Mouse (Mus musculus) hindbrain, embryonic 16.5 days (tissue): Measurements from ENCODE around the gene Rhoj. TPM values are rescaled to one million over a fixed set of nuclear protein-coding genes. Genes with fewer than 3 reads are reported as not detected.
"Not testable (repeated sequence)": the region's sequence is repeated elsewhere in the genome, so short reads cannot be mapped to it uniquely, and the experiment has no call there.

Experiments used
- ATAC-seq: fragments of 200-750 bp; cut with Nextera tagmentation; 2 replicates; pipeline ENCODE4 v1.8.0; 2017; ENCODE audit warnings: moderate TSS enrichment, moderate library complexity
- H3K27ac ChIP-seq: fragments of 300-500 bp; sonication (generic); 2 replicates; pipeline ENCODE4 v1.5.1; 2014; ENCODE audit warnings: low read depth, mild to moderate bottlenecking, control low read depth, low read length, moderate library complexity
- H3K27me3 ChIP-seq: fragments of 300-500 bp; sonication (generic); replicated peaks from 2 replicates; pipeline ENCODE4 v1.6.1; 2014; ENCODE audit warnings: low read length; ENCODE audit not compliant: control insufficient read depth, insufficient read depth
- H3K36me3 ChIP-seq: fragments of 300-500 bp; sonication (generic); 2 replicates; pipeline ENCODE4 v1.6.1; 2014; ENCODE audit warnings: mild to moderate bottlenecking, low read length, moderate library complexity, mixed read lengths; ENCODE audit not compliant: control insufficient read depth, insufficient read depth
- H3K4me1 ChIP-seq: fragments of 300-500 bp; sonication (generic); 2 replicates; pipeline ENCODE4 v1.6.1; 2014; ENCODE audit warnings: low read depth, low read length; ENCODE audit not compliant: control insufficient read depth, insufficient read depth
- H3K4me2 ChIP-seq: fragments of 300-500 bp; sonication (generic); 2 replicates; pipeline ENCODE4 v1.6.1; 2014; ENCODE audit warnings: mild to moderate bottlenecking, low read length, control low read depth, moderate library complexity
- H3K4me3 ChIP-seq: fragments of 300-500 bp; sonication (generic); 2 replicates; pipeline ENCODE4 v1.5.1; 2014; ENCODE audit warnings: mild to moderate bottlenecking, low read length, control low read depth, moderate library complexity
- H3K9ac ChIP-seq: fragments of 300-500 bp; sonication (generic); 2 replicates; pipeline ENCODE4 v1.6.1; 2014; ENCODE audit warnings: low read depth, mild to moderate bottlenecking, control low read depth, low read length, moderate library complexity
- H3K9me3 ChIP-seq: fragments of 300-500 bp; sonication (generic); 2 replicates; pipeline ENCODE4 v1.6.1; 2014; ENCODE audit warnings: mild to moderate bottlenecking, low read length, moderate library complexity; ENCODE audit not compliant: control insufficient read depth
- WGBS: fragments of 180-500 bp; shearing (Covaris S2); extraction: QIAGEN DNeasy Blood & Tissue Kit; methylation state at CpG from one replicate; pipeline ENCODE4 v1.1.7; 2014; 5-methylcytosine and 5-hydroxymethylcytosine counted together
- polyA plus RNA-seq: library from polyadenylated mRNA; unstranded; fragments of >200 nt; fragmentation: Nextera tagmentation; extraction: Ambion mirVana; gene quantifications from 2 replicates; pipeline ENCODE4 v1.2.1, GENCODE M21; 2015

Gene Rhoj
- polyA plus RNA-seq, 1 experiment from 2014 or later = 20.8 TPM

DNA sequence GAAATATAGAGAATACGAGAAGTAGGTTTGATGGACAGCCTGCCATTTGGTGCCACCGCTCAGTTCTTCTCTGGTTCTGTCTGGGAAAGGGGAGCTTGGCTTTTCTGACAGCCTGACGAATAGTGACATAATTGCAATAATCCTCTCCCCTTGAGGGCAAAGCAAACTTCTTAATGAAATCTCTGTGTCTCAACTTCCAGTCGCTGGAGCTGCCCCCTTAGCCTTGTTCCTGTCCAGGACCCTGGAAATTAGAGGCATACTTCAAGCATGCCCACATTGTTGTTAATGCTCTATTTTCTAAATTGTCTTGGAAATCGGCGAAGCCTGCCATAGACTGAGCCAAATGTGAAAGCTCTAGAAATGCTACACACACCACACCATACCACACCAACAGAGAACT, 120.6 kb downstream of the Rhoj start:
- Histone ChIP-seq H3K36me3 (no peaks in the 10 kb centered on the region), H3K27ac (no peak overlapping the region), H3K4me1 (no peaks in the 10 kb centered on the region), H3K4me2 (no peak overlapping the region), H3K9ac (no peak overlapping the region), H3K4me3 (no peak overlapping the region), H3K9me3 (no peaks in the 10 kb centered on the region), H3K27me3 (no peaks in the 10 kb centered on the region)
- WGBS = 81% methylated on average over 6 of the region's 6 CpGs
- ATAC-seq = no peak

- Histone ChIP-seq H3K4me2 (no peak overlapping the region), H3K27me3 (no peaks in the 10 kb centered on the region), H3K4me1 (no peaks in the 10 kb centered on the region), H3K27ac (no peak overlapping the region), H3K36me3 (no peaks in the 10 kb centered on the region), H3K9me3 (no peaks in the 10 kb centered on the region), H3K9ac (no peak overlapping the region), H3K4me3 (no peak overlapping the region)
- 88% methylated on average over 1 of the region's 1 CpGs for WGBS
- no peak for ATAC-seq
Observed at GRCm38 (mm10) chr12:75429685-75430396, 121.7 kb downstream of the Rhoj start.

DNA sequence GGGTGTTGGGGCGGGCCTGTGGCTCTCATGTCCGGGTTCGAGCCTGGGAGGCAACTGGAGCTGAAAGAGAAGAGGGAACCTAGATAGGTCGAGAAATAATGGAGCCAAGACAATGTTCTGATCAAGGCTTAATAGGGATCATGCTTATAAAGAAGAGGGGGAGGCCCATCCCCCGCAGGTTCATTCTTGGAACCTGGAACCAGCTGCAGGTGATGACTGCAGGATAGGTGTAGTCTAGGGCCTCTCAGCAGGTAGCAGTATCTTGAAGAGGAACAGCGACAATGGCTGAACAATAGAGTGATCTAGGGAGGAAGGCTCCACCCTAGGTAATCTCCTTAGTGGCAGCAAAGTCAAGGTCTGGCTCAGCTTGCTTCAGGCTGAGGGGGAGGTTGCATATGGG, 124.3 kb downstream of the Rhoj start:
- not testable (repeated sequence) for H3K4me1 ChIP-seq, H3K4me3 ChIP-seq, H3K9me3 ChIP-seq, H3K9ac ChIP-seq, H3K27ac ChIP-seq, H3K27me3 ChIP-seq, H3K36me3 ChIP-seq, H3K4me2 ChIP-seq, ATAC-seq
- WGBS = 87% methylated on average over 6 of the region's 6 CpGs

DNA sequence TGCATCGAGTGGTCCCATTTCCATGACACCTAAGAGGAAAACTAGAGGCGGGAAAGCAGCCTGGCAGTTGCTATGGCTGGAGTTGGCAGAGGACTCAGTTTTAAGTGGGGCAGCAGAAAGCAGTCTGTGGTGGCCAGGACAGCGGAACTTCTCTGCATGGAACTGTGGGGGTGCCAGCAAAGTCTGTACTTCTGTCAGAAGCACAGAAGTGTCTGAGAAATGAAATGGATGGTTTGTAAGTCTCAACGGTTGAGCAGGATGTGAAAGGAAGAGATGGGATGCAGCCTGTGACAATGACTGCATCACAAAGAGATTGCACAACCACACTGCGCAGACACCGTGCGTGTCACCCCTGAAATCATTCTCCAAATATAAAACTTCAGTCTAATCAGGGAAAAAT, 138.1 kb downstream of the Rhoj start:
- H3K27ac ChIP-seq = no peak overlapping the region

GRCm38 (mm10) chr12:75448921-75449320, 140.8 kb downstream of the Rhoj start:
- 80% methylated on average over 5 of the region's 5 CpGs for WGBS
- no peak overlapping the region for H3K9ac ChIP-seq
- ATAC-seq = no peak
- H3K27ac ChIP-seq = no peak overlapping the region
- peaks cover 10% of the 10 kb centered on the region; the same call in 1 of the 2 replicates for H3K36me3 ChIP-seq
- no peaks in the 10 kb centered on the region for H3K9me3 ChIP-seq
- H3K4me1 ChIP-seq = no peaks in the 10 kb centered on the region
- no peak overlapping the region for H3K4me2 ChIP-seq
- no peak overlapping the region for H3K4me3 ChIP-seq
- H3K27me3 ChIP-seq = no peaks in the 10 kb centered on the region

More for the DNA sequence above, 138.1 kb downstream of the Rhoj start:
- no peak overlapping the region for H3K4me3 ChIP-seq
- H3K9me3 ChIP-seq = no peaks in the 10 kb centered on the region
- no peak overlapping the region for H3K9ac ChIP-seq
- ATAC-seq = no peak
- no peaks in the 10 kb centered on the region for H3K36me3 ChIP-seq
- no peaks in the 10 kb centered on the region for H3K4me1 ChIP-seq
- H3K27me3 ChIP-seq = no peaks in the 10 kb centered on the region
- no peak overlapping the region for H3K4me2 ChIP-seq
- 89% methylated on average over 7 of the region's 7 CpGs for WGBS

- peak; percentile 69; the same call in 1 of the 2 replicates for ATAC-seq
Observed at GRCm38 (mm10) chr12:75449475-75449966, 141.4 kb downstream of the Rhoj start.

DNA sequence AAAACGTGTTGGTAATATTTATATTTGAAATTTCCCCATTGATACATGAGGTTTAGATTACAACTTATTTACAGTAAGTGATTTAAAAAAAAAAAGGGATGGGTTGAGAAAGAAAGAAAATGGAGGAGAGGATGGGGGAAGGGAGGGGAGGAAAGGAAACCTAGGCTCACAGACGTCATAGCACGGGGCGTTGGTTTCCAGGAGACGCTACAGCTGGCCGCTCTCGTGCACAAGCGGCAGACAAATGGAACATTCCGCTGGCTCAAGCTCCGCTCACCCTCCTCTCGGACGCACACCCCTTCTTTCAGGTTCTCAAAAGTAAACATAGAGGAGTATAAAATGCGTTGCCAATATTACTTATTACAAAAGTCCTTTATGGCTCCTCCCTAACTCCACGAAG, 141.9 kb downstream of the Rhoj start:
- Histone ChIP-seq H3K27me3 (no peaks in the 10 kb centered on the region), H3K4me1 (no peaks in the 10 kb centered on the region), H3K36me3 (peaks cover 10% of the 10 kb centered on the region; the same call in 1 of the 2 replicates), H3K4me3 (no peak overlapping the region), H3K27ac (no peak overlapping the region), H3K9ac (no peak overlapping the region), H3K4me2 (no peak overlapping the region), H3K9me3 (no peaks in the 10 kb centered on the region)
- ATAC-seq = no peak
- 78% methylated on average over 14 of the region's 14 CpGs for WGBS

More at GRCm38 (mm10) chr12:75449475-75449966, 141.4 kb downstream of the Rhoj start:
- Histone ChIP-seq H3K9me3 (no peaks in the 10 kb centered on the region), H3K9ac (no peak overlapping the region), H3K4me2 (no peak overlapping the region), H3K4me3 (no peak overlapping the region), H3K27ac (no peak overlapping the region), H3K36me3 (peaks cover 10% of the 10 kb centered on the region; the same call in 1 of the 2 replicates), H3K27me3 (no peaks in the 10 kb centered on the region), H3K4me1 (no peaks in the 10 kb centered on the region)
- WGBS = 67% methylated on average over 6 of the region's 6 CpGs

GRCm38 (mm10) chr12:75450592-75450991, 142.5 kb downstream of the Rhoj start:
- Histone ChIP-seq H3K36me3 (peaks cover 10% of the 10 kb centered on the region; the same call in 1 of the 2 replicates), H3K27me3 (no peaks in the 10 kb centered on the region), H3K9ac (no peak overlapping the region), H3K4me3 (no peak overlapping the region), H3K27ac (no peak overlapping the region), H3K4me2 (no peak overlapping the region), H3K9me3 (no peaks in the 10 kb centered on the region), H3K4me1 (no peaks in the 10 kb centered on the region)
- no peak for ATAC-seq
- WGBS = 93% methylated on average over 8 of the region's 8 CpGs
